Mouse (Mus musculus) activated CD4-positive, CD25-positive, alpha-beta regulatory T cell, adult 4 months (primary cell): ENCODE data around the gene Lingo1. TPM values are rescaled to one million over a fixed set of nuclear protein-coding genes. Genes with fewer than 3 reads are reported as not detected.

Experiments used
- ATAC-seq: one replicate; pipeline ENCODE4 v1.8.0; 2017
- polyA plus RNA-seq, 2 experiments: library from polyadenylated mRNA; unstranded; fragments of 100-300 nt; shearing (Covaris generic); gene quantifications; one replicate each; pipeline ENCODE4 v1.2.1; 2017

The Lingo1 gene
- polyA plus RNA-seq: not detected

DNA sequence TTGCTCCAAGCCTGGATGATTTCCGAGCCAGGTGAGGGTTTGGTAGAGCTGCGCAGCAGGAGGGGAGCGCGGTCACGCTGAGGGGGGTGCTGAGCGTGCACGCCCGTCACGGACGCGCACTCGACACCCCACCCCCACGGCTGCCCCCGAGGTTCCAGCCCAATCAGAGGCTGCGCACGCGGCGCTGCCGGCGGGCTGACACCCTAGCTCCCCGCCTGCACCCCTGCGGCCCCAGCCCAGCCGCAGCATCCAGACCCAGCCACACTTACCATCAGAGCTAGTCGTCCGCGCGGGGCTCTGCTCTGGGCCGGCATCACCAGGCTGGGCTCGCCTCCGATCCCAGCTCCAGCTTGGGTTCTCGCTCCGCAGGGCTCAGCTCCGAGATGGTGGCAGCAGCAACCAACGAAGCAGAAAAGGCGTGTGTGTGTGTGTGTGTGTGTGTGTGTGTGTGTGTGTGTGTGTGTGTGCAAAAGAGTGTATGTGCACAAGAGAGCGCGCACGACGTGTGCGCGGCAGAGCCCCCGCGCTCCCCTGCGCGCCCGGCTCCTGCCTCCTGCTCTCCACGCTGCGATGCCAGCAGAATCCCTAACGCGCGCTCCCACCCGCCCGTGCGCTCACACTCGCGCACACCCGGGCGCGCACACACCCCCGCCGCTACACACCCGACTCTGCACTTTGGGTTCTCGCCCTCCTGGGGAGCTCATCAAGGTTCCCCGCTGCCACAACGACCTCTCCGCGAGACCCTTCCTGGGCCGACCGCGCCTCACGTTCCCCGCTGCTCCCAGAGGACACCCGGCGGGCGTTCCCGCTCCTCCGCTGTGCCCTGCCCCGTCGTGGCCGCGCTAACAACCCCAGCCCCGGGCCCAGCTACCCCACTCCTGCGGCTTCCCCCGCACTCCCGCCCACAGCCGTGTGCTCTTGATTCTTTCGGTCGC lies at the start of gene Lingo1:
TSS of gene Lingo1 (minus strand) at position 748 of the 935 bp plus-strand sequence.
- ATAC-seq: no peak

DNA sequence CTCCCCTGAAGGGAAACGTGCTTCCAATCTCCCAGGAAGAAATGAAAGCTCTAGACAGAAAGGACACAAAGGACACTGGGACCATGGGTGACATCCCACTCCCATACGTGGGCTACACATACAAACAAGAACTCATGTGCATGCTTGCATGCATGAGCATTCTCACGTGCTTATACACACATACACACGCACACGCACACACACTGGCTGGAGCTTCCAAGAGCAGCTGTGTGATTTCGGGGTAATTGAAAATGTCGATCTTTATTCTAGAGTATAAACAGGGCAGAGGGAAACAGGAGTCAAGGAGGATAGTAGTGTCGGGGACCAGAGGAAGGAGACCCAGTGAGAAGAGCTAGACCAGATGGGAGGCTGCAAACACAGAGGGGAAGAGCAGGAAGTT lies 48.4 kb upstream of the Lingo1 start:
- ATAC-seq: no peak

DNA sequence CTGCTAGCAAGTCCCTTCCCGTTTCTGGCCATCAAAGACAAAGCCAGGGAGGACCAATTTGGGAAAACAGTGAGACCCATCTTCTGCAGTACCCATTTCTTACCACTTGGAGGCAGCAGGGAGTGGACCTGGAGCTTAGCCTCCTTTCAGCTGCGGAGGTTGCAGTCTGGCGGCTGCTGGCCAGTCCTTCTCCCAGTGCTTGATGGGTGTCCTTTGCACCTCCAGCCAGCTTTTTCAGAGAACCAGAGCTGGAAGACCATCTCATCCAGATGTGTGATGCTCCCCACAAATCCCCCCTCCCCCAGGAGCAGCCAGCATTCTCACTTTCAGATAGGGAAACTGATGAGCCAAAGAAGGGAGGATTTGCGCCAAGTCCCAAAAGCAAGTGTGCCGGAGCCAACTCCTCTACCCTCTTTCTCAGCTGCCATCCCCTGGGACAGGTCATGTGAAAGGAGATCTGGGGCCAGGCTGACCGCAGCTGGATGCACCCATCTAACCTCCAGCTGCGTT lies 47.5 kb upstream of the Lingo1 start:
- no peak for ATAC-seq

DNA sequence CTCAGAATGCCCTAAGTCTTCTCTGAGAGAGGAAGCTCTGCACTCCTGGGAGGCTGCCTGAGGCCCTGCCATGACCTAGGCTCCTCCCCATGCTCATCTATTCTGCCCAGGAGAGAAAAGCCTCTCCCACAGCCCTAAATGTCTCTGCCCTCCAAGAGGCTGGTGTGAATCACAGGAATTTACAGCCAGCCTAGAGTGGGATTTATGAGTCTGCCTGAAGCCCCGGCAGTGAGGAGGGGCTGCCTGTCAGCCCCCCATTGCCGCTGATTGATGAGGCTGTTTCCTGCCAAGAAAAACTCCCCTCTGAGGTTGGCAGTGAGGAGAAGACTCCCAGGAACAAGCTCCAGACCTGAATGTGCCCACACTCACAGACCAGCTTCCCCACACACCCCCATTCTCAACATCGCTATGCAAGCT lies 46.0 kb upstream of the Lingo1 start:
- ATAC-seq: no peak

DNA sequence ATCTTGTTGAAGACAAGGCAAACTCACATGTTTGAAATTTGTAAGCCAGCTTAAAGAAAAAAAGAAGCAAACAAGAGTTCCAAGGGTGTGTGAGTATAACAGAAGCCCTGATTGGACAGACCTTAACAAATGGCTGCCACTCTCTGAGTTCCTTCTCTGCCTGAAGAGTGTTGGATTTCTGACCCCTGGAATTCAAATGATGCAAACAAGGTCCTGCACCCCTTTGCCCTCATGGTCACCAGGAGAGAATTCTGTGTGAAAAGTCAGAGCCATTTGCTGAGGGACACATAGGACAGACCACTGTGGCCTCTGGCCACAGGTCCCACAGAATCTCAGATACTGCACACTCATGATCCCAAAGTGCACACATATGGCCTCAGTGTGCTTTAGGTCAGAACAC lies 45.6 kb upstream of the Lingo1 start:
- no peak for ATAC-seq

DNA sequence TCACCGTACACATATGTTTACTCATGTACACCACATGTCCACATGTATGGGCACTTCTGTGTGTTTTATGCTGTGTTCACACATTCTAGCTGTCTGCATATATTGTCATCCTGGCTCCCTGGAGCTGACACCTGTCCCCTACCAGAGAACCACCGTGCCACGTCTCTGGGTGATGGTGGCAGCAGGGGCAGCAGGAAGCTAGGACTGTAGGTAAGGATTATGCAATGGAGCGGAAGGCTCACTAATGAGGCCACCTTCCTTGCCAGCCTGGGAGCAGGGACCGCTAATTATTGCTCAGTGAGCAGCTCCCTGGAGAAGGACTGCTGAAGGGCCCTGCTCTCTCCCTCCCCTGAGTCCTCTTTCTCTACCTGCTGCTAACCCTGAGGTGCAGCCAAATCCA lies 44.5 kb upstream of the Lingo1 start:
- no peak for ATAC-seq

DNA sequence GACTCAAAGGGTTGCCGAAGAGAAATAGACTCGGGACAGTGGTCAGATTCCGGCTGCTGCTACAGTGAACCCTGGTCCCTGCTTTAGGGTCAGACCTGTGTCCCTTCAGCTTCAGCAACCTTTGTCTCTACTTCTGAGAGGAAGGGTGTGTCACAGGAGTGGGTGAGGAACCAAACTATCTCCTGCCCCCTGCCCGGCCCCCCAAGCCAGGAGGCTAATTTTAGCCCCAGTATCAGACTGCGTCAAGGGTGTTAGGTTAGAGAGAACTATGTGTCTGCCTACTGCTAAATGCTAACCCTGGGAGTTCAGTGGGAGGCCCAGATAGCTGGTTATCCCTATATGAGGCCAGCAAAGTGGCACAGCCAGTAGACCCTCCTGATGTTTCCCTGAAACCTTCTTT lies 38.9 kb upstream of the Lingo1 start:
- no peak for ATAC-seq

DNA sequence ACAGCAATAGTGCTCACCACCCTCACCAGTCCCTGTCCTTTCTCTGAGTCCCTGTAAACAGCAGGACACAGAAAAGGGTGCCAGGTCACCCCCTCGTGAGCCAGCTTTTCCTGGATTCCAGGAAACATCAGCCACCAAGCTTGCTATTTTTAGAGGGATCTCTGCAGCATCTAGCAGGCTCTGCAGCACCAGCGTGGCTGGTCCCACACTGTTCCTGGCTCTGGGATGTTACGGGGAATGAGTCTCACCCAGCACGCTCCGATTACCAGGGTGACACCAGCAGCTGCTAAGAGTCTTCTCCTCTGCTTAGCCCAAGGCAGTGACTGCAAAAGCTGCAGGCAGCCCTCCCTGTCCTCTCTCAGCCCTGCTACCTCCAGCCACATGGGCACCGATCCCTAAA lies 36.6 kb upstream of the Lingo1 start:
- ATAC-seq: no peak

DNA sequence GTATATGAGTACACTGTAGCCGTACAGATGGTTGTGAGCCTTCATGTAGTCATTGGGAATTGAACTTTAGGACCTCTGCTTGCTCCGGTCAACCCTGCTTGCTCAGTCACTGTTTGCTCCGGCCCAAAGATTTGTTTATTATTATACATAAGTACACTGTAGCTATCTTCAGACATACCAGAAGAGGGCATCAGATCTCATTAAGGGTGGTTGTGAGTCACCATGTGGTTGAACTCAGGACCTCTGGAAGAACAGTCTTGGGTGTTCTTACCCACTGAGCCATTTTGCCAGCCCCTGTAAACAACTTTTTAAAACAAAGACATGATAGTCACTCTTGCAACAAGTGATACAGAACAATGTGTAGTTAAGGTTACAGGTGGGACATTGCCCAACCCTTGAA lies 35.6 kb upstream of the Lingo1 start:
- no peak for ATAC-seq

DNA sequence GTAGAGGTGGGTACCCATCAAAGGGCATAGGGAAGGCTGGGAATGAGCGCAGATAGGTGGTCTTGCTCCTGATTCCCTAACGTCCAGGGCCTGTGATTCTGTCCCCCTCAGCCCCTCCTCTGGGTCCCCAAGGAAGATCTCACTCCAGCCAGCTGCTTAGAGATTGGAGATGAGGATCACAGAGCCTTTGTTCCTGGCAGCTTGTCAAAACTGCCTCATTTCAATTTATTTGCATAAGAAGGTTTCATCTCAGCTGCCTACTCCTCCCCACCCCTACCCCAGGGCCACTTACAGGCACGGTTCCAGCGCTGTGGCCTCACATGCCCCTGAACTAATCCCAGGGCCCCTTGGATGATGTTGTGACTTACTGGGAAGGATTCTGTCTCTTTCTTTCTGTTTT lies 33.9 kb upstream of the Lingo1 start:
- no peak for ATAC-seq

DNA sequence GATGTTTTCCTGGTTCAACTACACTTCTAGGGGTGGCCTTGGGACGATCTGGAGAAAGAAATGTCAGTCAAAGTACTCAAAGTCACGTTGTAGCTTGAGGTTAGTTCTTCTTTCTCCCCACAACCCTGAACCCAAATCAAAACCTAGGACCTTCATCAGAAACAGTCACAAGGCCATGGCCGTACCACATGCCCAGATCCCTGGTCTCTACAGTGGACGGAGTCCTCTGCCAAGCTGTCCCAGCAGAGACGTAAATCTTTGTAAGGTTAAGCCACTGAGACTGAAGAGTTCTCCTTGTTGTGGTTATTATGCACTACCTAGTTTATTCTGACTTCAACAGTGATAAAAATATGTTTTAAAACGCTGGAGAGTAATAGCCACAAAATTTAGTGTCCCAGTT lies 32.6 kb upstream of the Lingo1 start:
- ATAC-seq: no peak

DNA sequence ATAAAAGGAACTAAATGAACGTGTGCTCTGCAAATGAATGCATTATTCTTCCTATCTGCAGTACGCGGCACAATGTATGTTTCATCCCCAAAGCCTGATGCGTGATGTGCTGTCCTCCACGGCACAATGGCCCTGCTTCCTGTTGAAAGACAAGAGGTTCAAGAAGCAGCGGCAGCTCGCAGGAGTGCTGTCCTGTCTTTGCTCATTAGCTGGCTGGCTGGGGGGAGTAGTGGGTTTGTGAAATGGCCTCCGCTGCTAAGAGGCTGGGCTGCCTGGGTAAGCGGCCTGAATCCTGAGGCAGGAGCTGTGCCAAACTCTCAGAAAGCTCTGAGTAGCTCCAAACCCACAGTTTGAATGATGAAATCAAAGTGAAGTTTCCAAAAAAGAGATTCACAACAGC lies 31.9 kb upstream of the Lingo1 start:
- ATAC-seq: no peak

DNA sequence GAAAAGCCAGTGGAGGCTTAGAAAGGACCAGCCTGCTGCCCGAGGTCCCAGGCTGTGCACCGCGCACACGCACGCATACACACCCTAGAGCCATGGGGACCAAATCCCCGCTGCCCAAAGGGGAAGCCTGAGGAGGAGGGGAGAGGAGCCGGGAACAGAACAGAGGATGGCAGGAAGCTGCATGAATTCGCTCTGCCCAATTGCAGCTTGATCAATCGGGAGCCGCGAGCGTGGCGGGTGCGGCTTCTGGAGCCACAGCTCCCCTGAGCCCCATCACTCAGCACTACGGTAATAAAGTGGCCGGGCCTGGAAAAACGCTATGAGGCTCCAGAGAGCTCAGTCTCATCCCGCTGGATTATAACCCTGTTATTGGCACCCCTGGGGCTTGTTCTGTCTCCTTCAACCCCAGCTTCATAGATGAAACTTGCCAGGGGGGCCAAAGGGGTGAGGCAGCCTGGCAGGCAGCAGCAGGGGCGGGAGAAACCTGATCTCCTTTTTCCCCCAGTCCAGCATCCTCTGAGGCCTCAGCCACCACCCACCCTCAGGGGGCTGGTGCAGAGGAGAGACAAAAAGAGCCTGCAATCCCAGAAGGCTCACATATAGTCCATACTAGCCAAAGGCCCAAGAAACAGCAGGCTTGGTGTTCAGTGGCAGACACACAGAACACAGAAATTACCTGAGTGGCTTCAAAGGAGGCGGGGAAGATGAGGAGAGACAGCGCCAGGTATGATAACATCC lies 29.4 kb upstream of the Lingo1 start:
- ATAC-seq: no peak

DNA sequence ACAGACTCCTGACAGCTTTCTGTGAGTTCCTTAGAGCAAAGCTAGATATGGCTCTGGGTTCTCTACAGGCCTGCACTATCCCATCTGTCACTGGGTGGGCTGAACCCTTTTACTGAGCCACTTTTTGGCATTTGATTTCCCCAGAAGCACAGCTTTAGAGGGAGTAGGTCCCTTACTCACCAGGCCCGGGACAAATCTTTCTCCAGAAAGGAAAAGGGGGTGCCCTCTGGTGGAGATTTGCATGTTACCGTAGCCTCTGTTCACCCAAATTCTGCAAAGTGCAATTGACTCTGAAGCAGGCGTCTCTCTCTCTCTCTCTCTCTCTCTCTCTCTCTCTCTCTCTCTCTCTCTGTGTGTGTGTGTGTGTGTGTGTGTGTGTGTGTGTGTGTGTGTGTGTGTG lies 28.6 kb upstream of the Lingo1 start:
- no peak for ATAC-seq

DNA sequence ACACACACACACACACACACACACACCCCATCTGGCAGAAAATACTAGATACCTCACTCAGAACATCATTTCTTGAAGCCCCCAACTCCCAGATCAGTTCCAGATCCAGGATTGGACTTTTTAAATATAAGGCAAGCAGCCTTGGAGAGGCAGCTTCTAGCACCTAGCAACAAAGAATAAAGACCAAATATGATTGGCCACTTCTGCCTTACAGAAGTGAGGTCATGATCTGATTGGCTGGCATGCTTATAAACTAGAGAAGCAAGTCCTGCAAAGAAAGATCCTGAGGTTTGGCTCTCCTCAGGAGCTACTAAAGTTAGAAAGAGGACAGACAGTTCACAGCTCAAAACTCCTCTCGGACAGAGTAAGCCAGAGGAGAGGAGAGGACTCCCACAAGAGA lies 14.6 kb upstream of the Lingo1 start:
- no peak for ATAC-seq

DNA sequence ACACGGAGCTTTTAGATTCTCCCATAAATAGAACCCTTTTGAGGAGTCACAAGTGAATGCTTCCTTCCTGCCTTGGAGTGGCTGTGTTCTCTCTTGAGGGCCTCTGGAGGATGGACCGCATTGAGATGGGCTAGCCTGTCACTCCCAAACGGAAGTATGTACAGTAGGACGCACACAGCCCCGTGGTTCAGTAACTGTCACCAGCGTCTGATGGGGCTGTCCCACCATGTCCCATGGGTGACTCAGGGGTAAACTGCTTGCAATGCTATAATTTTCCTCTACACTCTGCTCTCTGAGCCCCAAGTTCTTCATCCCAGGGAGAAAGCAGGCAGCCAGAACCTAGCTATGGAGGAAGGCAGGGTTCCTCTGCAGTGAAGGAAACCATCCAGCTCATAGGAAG lies 11.7 kb upstream of the Lingo1 start:
- ATAC-seq: no peak

DNA sequence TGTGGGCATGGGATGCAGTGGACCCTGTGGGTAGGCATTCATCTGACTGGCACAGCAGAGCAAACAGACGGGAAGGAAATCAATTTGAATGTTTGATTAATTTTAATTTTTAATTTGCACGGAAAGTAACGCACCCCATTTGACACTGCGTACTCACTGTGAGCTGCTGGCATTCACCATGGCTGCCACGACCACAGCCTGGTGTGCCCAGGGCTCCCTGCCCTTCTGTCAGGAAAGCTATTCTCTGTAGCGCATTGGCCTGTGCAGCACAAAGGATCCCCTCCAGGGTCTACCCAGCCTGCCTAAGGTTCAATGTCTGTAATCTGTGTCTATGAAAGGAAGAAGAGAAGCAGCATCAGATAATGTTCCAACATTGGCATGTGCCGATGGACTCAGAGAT lies 6.9 kb upstream of the Lingo1 start:
- no peak for ATAC-seq

DNA sequence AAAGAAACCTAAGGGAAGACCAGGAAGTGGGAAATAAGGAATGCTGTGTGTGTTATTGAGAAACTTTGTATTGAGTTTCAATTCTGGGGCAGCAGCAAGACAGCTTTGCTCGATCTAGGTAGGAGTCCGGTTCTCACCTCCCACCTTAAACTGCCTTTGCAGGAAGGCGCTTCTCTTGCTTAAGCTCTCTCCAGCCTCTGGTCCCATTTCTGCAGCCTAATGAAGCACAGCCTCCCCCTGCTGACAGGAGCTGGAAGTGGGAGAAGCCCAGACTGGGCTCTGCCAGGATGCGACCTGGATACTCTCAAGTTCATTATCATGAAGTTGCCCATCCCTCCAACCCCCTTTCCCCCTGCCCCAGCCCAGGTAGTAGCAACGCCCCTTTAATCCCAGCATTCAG lies 1.6 kb upstream of the Lingo1 start:
- no peak for ATAC-seq

DNA sequence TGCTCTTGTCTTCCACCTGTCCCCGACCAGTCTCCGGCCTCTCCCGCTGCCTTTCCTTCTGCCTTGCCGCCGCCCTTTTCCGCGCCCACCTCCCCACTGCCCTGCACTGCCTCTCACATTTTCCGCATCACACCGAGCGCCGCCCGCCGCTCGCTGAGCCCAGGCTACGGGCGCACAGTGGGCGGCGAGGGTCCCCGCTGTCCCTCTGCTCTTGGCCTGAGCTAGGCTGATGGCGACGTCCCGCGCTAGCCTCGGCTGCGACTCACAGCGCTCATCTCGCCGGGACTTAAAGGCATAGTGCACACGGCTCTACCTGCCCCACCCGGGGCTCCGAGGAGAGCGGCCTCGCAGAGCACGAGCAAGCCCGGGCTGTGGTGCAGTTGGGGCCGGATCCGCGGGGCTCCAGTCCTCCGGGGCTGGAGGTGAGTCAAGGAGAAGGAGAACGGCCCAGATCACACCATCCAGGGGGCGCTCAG lies 426 bp upstream of the Lingo1 start:
- ATAC-seq: no peak

DNA sequence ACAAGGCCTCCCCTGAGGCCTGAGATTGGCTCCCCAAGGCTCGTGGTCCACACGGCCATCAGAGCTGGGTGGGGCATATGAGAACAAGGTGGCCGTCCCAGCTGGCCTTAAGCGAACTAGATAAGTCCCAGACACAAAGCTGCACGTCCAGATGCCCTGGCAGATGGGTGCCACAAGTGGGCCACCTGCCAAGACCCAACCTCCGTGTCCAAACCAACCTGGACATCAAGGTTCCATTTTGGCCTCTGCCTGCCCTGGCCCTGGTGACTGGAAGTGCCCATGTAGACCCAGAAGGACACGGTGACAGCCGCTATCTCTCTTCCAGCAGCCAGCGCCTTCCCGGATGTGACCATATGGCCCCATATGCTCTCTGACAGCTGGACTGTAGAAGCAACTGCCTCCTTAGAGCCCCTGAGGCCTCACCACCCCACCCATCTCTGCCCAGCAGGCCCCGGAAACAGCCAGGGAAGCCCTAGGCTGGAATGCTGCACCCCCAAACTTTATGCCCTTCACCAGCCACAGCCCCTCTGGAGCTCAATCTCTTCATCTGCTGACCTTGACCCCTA lies 4.5 kb downstream of the Lingo1 start:
- no peak for ATAC-seq

DNA sequence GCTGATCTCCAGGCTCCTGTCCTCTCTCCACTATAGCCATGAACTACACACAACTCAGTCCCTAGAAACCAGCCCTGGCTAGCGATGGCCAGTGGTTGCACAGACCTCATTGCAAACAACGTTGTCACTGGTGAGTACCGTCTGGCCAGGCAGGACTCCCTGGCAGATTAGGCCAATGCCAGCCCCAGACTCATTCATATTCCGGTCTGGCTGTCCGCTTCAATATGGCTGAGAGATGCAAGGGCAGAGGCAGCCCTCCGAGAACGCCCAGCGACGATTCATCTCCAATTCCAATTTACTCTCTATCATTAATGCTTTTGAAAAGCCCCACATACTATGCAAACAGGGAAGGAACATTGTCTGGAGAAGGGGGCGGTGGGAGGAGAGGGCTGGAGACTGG lies 11.7 kb downstream of the Lingo1 start:
- ATAC-seq: no peak

DNA sequence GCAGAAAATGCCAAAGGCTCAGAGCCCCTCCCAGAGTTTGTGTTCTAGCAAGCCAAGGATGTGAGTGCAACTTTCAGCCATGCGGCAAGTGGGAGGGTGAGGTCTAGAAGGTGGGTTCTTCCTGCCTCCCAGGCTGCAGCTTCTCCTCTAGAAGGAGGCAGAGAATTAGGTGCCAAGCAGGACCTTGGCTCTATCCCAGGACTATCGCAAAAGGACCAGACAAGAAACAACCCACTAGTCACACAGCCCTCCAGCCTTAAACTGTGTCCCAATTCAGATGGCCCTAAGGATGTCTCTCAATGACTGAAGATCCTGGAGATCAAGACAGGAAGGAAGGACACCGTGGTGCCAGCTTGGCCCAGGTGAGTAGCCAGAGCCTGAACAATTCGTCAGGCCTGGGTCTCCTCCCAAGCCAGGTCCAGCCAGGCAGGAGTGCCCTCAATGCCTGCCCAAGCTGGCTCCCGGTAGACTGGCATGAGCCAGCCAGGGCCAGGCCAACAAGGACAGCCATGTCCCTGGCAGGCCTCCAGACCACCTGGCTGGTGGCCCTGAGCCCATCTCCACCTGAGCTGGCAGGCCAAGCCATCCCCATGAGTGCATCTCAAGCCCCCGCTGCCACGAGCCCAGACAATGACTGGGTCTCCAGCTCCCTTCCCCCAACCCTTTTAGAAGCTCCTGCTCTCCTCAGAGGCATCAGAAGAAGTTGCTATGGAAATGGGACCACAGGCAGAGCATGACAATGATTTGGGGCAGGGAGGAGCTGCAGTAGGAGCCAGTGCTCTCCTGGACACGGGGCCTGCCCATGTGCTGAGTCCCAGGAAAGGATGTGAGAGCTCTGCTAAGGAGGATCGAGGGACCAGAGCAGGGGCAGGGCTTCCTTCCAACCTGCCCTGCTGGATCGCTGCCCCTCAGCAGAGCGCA lies 19.1 kb downstream of the Lingo1 start:
- ATAC-seq: no peak
